9 mouse cellular contexts compared by ENCODE assay signal in the genomic region with DNA sequence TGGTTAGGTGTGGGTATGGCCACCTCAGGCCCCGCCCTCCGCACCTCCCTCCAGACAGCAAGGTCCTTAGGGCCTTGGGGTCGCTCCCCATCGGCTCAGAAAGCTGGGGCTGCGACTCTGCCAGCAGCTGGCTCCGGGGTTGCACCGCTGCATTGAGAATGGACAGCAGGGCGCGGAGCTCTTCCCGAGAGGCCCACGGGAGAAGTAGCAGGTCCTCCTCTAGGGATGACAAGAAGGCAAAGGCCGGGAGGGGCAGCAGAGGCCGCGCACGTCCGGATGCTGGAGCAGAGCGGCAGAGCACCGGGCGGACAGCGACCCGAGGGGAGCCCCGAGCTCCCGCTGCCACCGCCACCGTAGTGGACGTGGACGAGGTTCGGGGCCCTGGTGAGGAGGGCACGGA. TPM values are rescaled to one million over a fixed set of nuclear protein-coding genes. Genes with fewer than 3 reads are reported as not detected.
DNase-seq lines count a peak whose midpoint lies in the region; ATAC-seq lines count a peak whose summit lies in the region.
"Had no signal": no experiment of that assay in that cellular context is flagged by ENCODE, and none has a peak within 500 bp of the region (broad histone marks: within the 10 kb centered on the region; RNA-seq: fewer than 3 reads in every experiment).

Gene Nphs2 (plus strand): TSS at position 98 of the 400 bp plus-strand sequence.

- no peak for DNase-seq in heart, embryonic 10.5 days (ENCODE audit: low spot score)
- no peak for DNase-seq in heart, postnatal 25 days (ENCODE audit: low spot score)
- peak; percentile 28 for DNase-seq in embryo, embryonic 10.5 days (ENCODE audit: low spot score)
- peak; percentile 54 for DNase-seq in intestine, embryonic 14.5 days (ENCODE audit: low spot score)
- DNase-seq in midbrain, embryonic 10.5 days (ENCODE audit: low spot score): peak; percentile 39
- no peak for DNase-seq in layer of hippocampus, adult 8-10 months (ENCODE audit: low spot score in 2 of 2)
- DNase-seq in natural killer cell, adult 2 months (ENCODE audit: low spot score in 2 of 2): no peak
- no peak for DNase-seq in layer of hippocampus, adult 18-20 months (ENCODE audit: low spot score in 2 of 2)

- H3K9me3 ChIP-seq in heart, embryonic 10.5 days: no peaks in the 10 kb centered on the region
- H3K9me3 ChIP-seq in intestine, embryonic 14.5 days (ENCODE audit: control insufficient read depth, low read length): no peaks in the 10 kb centered on the region
- H3K9me3 ChIP-seq in midbrain, embryonic 10.5 days (replicated peaks): no peaks in the 10 kb centered on the region
- H3K9me3 ChIP-seq: G1E had no signal

- peaks cover 70% of the 10 kb centered on the region for H3K27me3 ChIP-seq in heart, embryonic 10.5 days (ENCODE audit: insufficient read depth, poor library complexity, severe bottlenecking)
- H3K27me3 ChIP-seq in intestine, embryonic 14.5 days (replicated peaks; ENCODE audit: control insufficient read depth, insufficient read depth, low read length): peaks cover 39% of the 10 kb centered on the region
- peaks cover 66% of the 10 kb centered on the region for H3K27me3 ChIP-seq in midbrain, embryonic 10.5 days (ENCODE audit: low read depth, poor library complexity, severe bottlenecking)

- 3% methylated on average over 29 of the region's 29 CpGs for WGBS in heart, embryonic 10.5 days
- 2% methylated on average over 29 of the region's 29 CpGs for WGBS in intestine, embryonic 14.5 days
- WGBS in midbrain, embryonic 10.5 days: 3% methylated on average over 29 of the region's 29 CpGs

- peak within 1 kb of the TSS; percentile 53 for H3K4me3 ChIP-seq in heart, embryonic 10.5 days
- peak within 1 kb of the TSS; percentile 15; the same call in 1 of the 2 replicates for H3K4me3 ChIP-seq in intestine, embryonic 14.5 days (ENCODE audit: low read depth, low read length)
- peak within 1 kb of the TSS; percentile 49 for H3K4me3 ChIP-seq in midbrain, embryonic 10.5 days

- no peaks in the 10 kb centered on the region for H3K36me3 ChIP-seq in heart, embryonic 10.5 days
- no peaks in the 10 kb centered on the region for H3K36me3 ChIP-seq in intestine, embryonic 14.5 days (ENCODE audit: control insufficient read depth, insufficient read depth, low read length)
- no peaks in the 10 kb centered on the region for H3K36me3 ChIP-seq in midbrain, embryonic 10.5 days
- H3K36me3 ChIP-seq: G1E had no signal

- H3K9ac ChIP-seq in intestine, embryonic 14.5 days (ENCODE audit: low read length): no peak within 1 kb of the TSS

- H3K27ac ChIP-seq in heart, embryonic 10.5 days: no peak within 1 kb of the TSS
- H3K27ac ChIP-seq in intestine, embryonic 14.5 days (ENCODE audit: low read depth): no peak within 1 kb of the TSS
- 0 out of 2 replicates have a peak within 1 kb of the TSS, but pooled peaks have one; percentile 9 for H3K27ac ChIP-seq in midbrain, embryonic 10.5 days (replicated peaks)

- H3K4me2 ChIP-seq in intestine, embryonic 14.5 days (ENCODE audit: low read length): peak within 1 kb of the TSS; percentile 43

- intact Hi-C loops in heart, postnatal 25 days (cut with DNase I): no loop called here

- ATAC-seq in intestine, embryonic 14.5 days (replicated peaks; ENCODE audit: low FRiP score, low TSS enrichment, low read depth): 0 out of 2 replicates have a peak, but pooled peaks have one; percentile 19

- H3K4me1 ChIP-seq in heart, embryonic 10.5 days: peaks cover 6% of the 10 kb centered on the region
- peaks cover 5% of the 10 kb centered on the region for H3K4me1 ChIP-seq in intestine, embryonic 14.5 days (replicated peaks; ENCODE audit: control insufficient read depth, insufficient read depth, low read length)
- peaks cover 8% of the 10 kb centered on the region for H3K4me1 ChIP-seq in midbrain, embryonic 10.5 days

RNA-seq across cellular contexts. Expression of gene Nphs2, which starts in this region (rescaled TPM):
- not detected in 2 replicates for polyA plus RNA-seq in heart, embryonic 10.5 days (2016; fragmentation: Nextera tagmentation; extraction: Ambion mirVana)
- total RNA-seq in heart, postnatal 25 days (2021): not detected
- polyA plus RNA-seq in intestine, embryonic 14.5 days (2014; fragmentation: Nextera tagmentation; extraction: Ambion mirVana): 0.05 TPM in 1 of 2 replicates, not detected in the other
- polyA plus RNA-seq in midbrain, embryonic 10.5 days (2016; fragmentation: Nextera tagmentation; extraction: Ambion mirVana): 0.04 TPM in 1 of 2 replicates, not detected in the other
- total RNA-seq in layer of hippocampus, adult 8-10 months (2022): under 1 TPM in 3 of 4 experiments, not detected in 1; 0.19 to 0.57 (median 0.45) TPM
- under 1 TPM in 1 of 2 experiments, not detected in 1; 0.13 TPM for total RNA-seq in layer of hippocampus, adult 18-20 months (2021)
- total RNA-seq: G1E had no signal
- polyA plus RNA-seq: G1E had no signal

Comparison
In these comparisons a context has a peak if more than half of its experiments do, and no peak if none do; other contexts are left out.
1. Peak in DNase-seq, ATAC-seq, H3K4me3 ChIP-seq and H3K4me2 ChIP-seq in intestine, embryonic 14.5 days; RNA of the gene not detected or under 1 TPM.
2. Peak in DNase-seq, H3K4me3 ChIP-seq and H3K27ac ChIP-seq in midbrain, embryonic 10.5 days; RNA of the gene not detected or under 1 TPM.